Mouse (Mus musculus): ENCODE data around the gene Ascc1. TPM values are rescaled to one million over a fixed set of nuclear protein-coding genes. Genes with fewer than 3 reads are reported as not detected.
A peak's percentile ranks its signal among the peaks of the same experiment; 100 is the strongest.

Ascc1 gene
- polyA plus RNA-seq, 1 experiment, result 25.4 TPM

- Histone ChIP-seq H3K27ac (ENCODE audit: insufficient read depth, low read length) (no peak overlapping the region), H3K27me3 (ENCODE audit: control insufficient read depth, insufficient read depth, low read length) (no peaks in the 10 kb centered on the region), H3K4me1 (ENCODE audit: control insufficient read depth, insufficient read depth, low read length) (peaks cover 32% of the 10 kb centered on the region), H3K4me3 (replicated peaks; ENCODE audit: insufficient read depth, low read depth, low read length) (no peak overlapping the region)
- DNase-seq, result no peak
- 96% methylated on average over 8 of the region's 8 CpGs for WGBS
- TF ChIP-seq CTCF (IDR thresholded peaks at IDR 0.05; ENCODE audit: borderline replicate concordance, insufficient read depth, low read depth, low read length) (no peak), POLR2A (IDR thresholded peaks at IDR 0.05; ENCODE audit: borderline replicate concordance, insufficient read depth, low read length) (no peak)
Observed at GRCm38 (mm10) chr10:59971813-59972212, 30.8 kb upstream of the Ascc1 start.

DNA sequence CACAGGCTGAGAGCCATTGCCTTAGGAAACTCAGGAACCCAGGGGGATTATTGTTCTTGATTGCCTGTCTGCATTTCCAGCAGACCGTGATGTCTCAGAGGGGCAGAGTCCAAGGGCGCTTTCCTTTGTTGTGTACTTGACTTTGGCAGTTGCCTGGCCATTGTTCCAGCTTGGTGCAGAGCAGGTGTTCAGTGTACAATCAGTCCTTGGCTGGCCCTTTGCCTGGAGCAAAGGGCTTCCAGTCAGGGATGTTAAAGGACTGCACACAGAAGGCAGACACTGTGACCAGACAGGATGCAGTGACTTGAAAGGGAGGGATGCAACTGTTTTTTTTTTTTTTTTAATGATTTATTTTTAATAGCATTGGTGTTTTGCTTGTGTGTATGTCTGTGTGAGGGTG, 30.1 kb upstream of the Ascc1 start:
- WGBS, result 91% methylated on average over 2 of the region's 2 CpGs
- no peaks in the 10 kb centered on the region for H3K27me3 ChIP-seq (ENCODE audit: control insufficient read depth, insufficient read depth, low read length)
- no peak overlapping the region for H3K4me3 ChIP-seq (replicated peaks; ENCODE audit: insufficient read depth, low read depth, low read length)
- TF ChIP-seq CTCF (IDR thresholded peaks at IDR 0.05; ENCODE audit: borderline replicate concordance, insufficient read depth, low read depth, low read length) (no peak), POLR2A (IDR thresholded peaks at IDR 0.05; ENCODE audit: borderline replicate concordance, insufficient read depth, low read length) (no peak)
- peaks cover 27% of the 10 kb centered on the region for H3K4me1 ChIP-seq (ENCODE audit: control insufficient read depth, insufficient read depth, low read length)
- no peak for DNase-seq
- no peak overlapping the region for H3K27ac ChIP-seq (ENCODE audit: insufficient read depth, low read length)

DNA sequence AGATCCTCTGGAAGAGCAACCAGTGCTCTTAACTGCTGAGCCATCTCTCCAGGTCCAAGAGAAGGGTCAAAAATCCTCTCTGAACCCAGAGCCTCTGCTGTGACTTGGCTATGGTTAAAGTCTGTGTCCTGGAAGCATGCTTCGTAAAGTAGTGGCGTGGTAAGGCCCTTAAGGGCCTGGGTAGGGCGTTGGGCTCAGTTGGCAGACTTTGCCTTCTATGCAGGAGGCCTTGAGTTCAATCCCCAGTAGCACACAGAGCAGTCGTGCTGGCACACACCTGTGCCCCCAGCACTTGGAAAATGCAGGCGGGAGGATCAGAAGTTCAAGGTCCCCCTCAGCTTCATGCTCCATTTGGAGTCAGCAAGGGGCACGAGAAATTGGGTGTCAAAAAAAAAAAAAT, 29.6 kb upstream of the Ascc1 start:
- Histone ChIP-seq H3K27ac (ENCODE audit: insufficient read depth, low read length) (no peak overlapping the region), H3K4me3 (replicated peaks; ENCODE audit: insufficient read depth, low read depth, low read length) (no peak overlapping the region)
- WGBS, result 84% methylated on average over 6 of the region's 6 CpGs

GRCm38 (mm10) chr10:59973400-59973799, 29.2 kb upstream of the Ascc1 start:
- no peak for TF ChIP-seq CTCF (IDR thresholded peaks at IDR 0.05; ENCODE audit: borderline replicate concordance, insufficient read depth, low read depth, low read length)
- TF ChIP-seq POLR2A (IDR thresholded peaks at IDR 0.05; ENCODE audit: borderline replicate concordance, insufficient read depth, low read length), result no peak
- H3K27me3 ChIP-seq (ENCODE audit: control insufficient read depth, insufficient read depth, low read length), result no peaks in the 10 kb centered on the region
- WGBS, result 93% methylated on average over 4 of the region's 4 CpGs
- DNase-seq, result no peak
- peaks cover 23% of the 10 kb centered on the region for H3K4me1 ChIP-seq (ENCODE audit: control insufficient read depth, insufficient read depth, low read length)
- no peak overlapping the region for H3K4me3 ChIP-seq (replicated peaks; ENCODE audit: insufficient read depth, low read depth, low read length)
- H3K27ac ChIP-seq (ENCODE audit: insufficient read depth, low read length), result peak overlapping the region; percentile 2; the same call in 1 of the 2 replicates

More for the DNA sequence above, 29.6 kb upstream of the Ascc1 start:
- DNase-seq, result no peak
- TF ChIP-seq POLR2A (IDR thresholded peaks at IDR 0.05; ENCODE audit: borderline replicate concordance, insufficient read depth, low read length) (no peak), CTCF (IDR thresholded peaks at IDR 0.05; ENCODE audit: borderline replicate concordance, insufficient read depth, low read depth, low read length) (no peak)
- Histone ChIP-seq H3K4me1 (ENCODE audit: control insufficient read depth, insufficient read depth, low read length) (peaks cover 23% of the 10 kb centered on the region), H3K27me3 (ENCODE audit: control insufficient read depth, insufficient read depth, low read length) (no peaks in the 10 kb centered on the region)

GRCm38 (mm10) chr10:59974191-59974664, 28.4 kb upstream of the Ascc1 start:
- peaks cover 23% of the 10 kb centered on the region for H3K4me1 ChIP-seq (ENCODE audit: control insufficient read depth, insufficient read depth, low read length)
- no peaks in the 10 kb centered on the region for H3K27me3 ChIP-seq (ENCODE audit: control insufficient read depth, insufficient read depth, low read length)
- TF ChIP-seq POLR2A (IDR thresholded peaks at IDR 0.05; ENCODE audit: borderline replicate concordance, insufficient read depth, low read length) (no peak), CTCF (IDR thresholded peaks at IDR 0.05; ENCODE audit: borderline replicate concordance, insufficient read depth, low read depth, low read length) (no peak)
- peak in 1 of 2 experiments; percentile 65 for DNase-seq
- peak overlapping the region; percentile 66 for H3K27ac ChIP-seq (ENCODE audit: insufficient read depth, low read length)
- H3K4me3 ChIP-seq (replicated peaks; ENCODE audit: insufficient read depth, low read depth, low read length), result no peak overlapping the region
- WGBS, result 29% methylated on average over 6 of the region's 6 CpGs

DNA sequence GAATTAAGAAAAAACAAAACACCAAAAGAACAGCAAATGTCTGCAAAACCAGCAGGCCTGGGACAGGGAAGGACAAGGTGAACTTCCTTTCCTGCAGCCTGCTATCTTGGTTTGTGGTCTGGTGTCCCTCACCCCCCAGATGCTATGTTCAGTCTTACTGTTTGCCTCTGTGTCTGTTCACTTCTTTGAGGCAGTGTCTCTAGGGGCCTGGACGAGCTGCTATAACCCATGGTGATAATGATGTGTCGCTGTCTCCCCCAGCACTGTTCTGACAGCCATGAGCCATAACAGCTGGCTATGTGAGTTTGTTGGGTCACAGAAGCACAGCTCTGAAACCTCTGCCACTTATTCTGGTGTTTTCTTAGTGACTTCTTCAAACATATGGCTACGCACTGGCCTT, 27.8 kb upstream of the Ascc1 start:
- no peak for DNase-seq
- no peak for TF ChIP-seq POLR2A (IDR thresholded peaks at IDR 0.05; ENCODE audit: borderline replicate concordance, insufficient read depth, low read length)
- no peak for TF ChIP-seq CTCF (IDR thresholded peaks at IDR 0.05; ENCODE audit: borderline replicate concordance, insufficient read depth, low read depth, low read length)
- Histone ChIP-seq H3K4me1 (ENCODE audit: control insufficient read depth, insufficient read depth, low read length) (peaks cover 23% of the 10 kb centered on the region), H3K27ac (ENCODE audit: insufficient read depth, low read length) (peak overlapping the region; percentile 54; the same call in 1 of the 2 replicates), H3K4me3 (replicated peaks; ENCODE audit: insufficient read depth, low read depth, low read length) (no peak overlapping the region), H3K27me3 (ENCODE audit: control insufficient read depth, insufficient read depth, low read length) (no peaks in the 10 kb centered on the region)
- 93% methylated on average over 3 of the region's 3 CpGs for WGBS

- Histone ChIP-seq H3K27ac (ENCODE audit: insufficient read depth, low read length) (no peak overlapping the region), H3K4me3 (replicated peaks; ENCODE audit: insufficient read depth, low read depth, low read length) (no peak overlapping the region), H3K4me1 (ENCODE audit: control insufficient read depth, insufficient read depth, low read length) (peaks cover 15% of the 10 kb centered on the region), H3K27me3 (ENCODE audit: control insufficient read depth, insufficient read depth, low read length) (no peaks in the 10 kb centered on the region)
- DNase-seq, result no peak
- TF ChIP-seq POLR2A (IDR thresholded peaks at IDR 0.05; ENCODE audit: borderline replicate concordance, insufficient read depth, low read length) (no peak), CTCF (IDR thresholded peaks at IDR 0.05; ENCODE audit: borderline replicate concordance, insufficient read depth, low read depth, low read length) (no peak)
- WGBS, result 77% methylated on average over 2 of the region's 4 CpGs
Observed at GRCm38 (mm10) chr10:59977141-59977540, 25.5 kb upstream of the Ascc1 start.

DNA sequence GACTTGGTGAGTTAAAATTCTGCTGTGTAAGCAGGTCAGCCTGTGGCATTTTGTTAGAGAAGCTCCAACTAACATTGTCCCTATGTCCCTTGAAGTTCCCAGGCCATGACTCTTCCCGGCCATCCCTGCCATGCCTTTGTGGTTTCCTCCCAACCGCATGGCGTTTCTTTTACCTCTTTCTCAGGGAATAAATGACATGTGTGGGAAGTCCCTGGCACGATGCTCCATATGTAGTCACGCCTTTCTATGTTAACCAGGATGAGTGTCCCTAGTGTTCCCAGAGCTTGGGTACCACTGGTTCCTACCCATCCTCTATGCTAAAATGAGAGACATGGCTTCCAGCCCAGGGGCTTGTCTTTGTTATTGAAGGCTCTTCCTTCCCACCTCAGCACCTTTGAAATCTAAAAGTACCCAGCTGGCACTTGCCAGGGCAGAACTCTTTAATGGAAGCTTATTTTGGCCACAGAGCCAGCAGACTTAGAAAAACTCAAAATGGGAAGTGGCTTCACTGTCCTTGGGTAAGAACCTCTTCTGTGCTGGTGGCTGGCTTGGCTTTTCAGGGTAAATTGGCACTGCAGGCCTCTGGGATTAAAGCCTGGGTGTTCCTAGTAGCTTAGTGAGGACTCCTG, 24.8 kb upstream of the Ascc1 start:
- H3K27ac ChIP-seq (ENCODE audit: insufficient read depth, low read length), result peak overlapping the region; percentile 89; the same call in 1 of the 2 replicates
- DNase-seq, result no peak
- H3K27me3 ChIP-seq (ENCODE audit: control insufficient read depth, insufficient read depth, low read length), result no peaks in the 10 kb centered on the region
- TF ChIP-seq POLR2A (IDR thresholded peaks at IDR 0.05; ENCODE audit: borderline replicate concordance, insufficient read depth, low read length), result no peak
- TF ChIP-seq CTCF (IDR thresholded peaks at IDR 0.05; ENCODE audit: borderline replicate concordance, insufficient read depth, low read depth, low read length), result no peak
- H3K4me3 ChIP-seq (replicated peaks; ENCODE audit: insufficient read depth, low read depth, low read length), result no peak overlapping the region
- WGBS, result 81% methylated on average over 5 of the region's 5 CpGs
- H3K4me1 ChIP-seq (ENCODE audit: control insufficient read depth, insufficient read depth, low read length), result peaks cover 15% of the 10 kb centered on the region
